Mouse (Mus musculus): ENCODE data around the gene Abce1. TPM values are rescaled to one million over a fixed set of nuclear protein-coding genes. Genes with fewer than 3 reads are reported as not detected.
A peak's percentile ranks its signal among the peaks of the same experiment; 100 is the strongest.

Gene Abce1
- 84.5 and 94.5 TPM in 2 replicates for polyA plus RNA-seq (2015; fragmentation: Nextera tagmentation; extraction: Ambion mirVana)

DNA sequence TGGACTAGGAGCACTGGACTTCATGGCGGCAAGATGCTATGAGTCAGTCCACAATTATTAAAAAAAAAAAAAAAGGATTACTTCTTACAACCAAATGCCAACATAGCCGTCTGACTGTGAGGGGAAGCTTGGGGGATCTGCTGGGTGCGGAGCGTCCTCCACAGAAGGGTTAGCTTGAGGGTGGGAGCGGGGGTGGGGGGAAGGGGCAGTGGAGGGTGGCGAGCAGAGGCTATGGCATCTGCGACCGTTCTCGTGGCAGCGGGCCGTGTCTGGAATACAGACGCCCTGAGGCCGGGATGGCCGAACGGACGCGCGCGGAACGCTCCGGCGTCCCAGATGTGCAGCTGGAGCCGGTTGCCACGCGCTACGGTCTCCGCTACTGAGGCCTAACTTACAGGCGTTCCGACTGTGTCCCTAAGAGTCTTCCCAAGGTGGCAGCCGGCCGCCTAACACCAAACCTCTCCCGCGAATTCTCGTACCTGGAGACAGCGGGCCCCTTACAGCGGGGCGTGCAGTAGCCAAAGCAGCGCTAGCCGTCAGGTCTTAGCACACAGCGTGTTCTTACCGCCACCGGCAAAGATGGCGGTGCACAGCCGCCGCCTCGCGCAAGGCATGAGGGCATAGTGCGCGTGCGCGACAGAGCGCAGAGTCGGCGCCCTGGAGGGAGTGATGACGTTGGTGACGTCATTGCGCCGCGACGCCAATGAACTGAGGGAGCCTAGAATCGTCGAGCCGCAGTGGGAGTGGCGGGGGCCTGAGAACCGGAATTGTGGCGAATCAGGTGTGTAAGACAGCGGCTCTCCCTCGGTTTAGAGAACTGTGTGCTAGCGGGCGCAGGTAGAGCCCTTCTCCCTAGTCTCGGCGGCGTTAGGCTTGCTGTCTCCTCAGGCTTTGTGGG, at the start of gene Abce1, which contains the start of gene Anapc10:
Gene Abce1, minus strand, starts transcription at position 677 of the 898 bp plus-strand sequence.
Gene Anapc10, plus strand, starts transcription at position 757 of the 898 bp plus-strand sequence.
- H3K4me2 ChIP-seq, result peak within 1 kb of the TSS; percentile 84
- WGBS, result under 1% methylated on average over 73 of the region's 73 CpGs
- peak within 1 kb of the TSS; percentile 78 for H3K27ac ChIP-seq
- H3K27me3 ChIP-seq, result no peaks in the 10 kb centered on the region
- H3K9ac ChIP-seq, result peak within 1 kb of the TSS; percentile 81
- peak within 1 kb of the TSS; percentile 90 for H3K4me3 ChIP-seq
- peaks cover 16% of the 10 kb centered on the region for H3K4me1 ChIP-seq
- ATAC-seq, result peak; percentile 99
- H3K9me3 ChIP-seq (replicated peaks), result no peaks in the 10 kb centered on the region
- peaks cover 20% of the 10 kb centered on the region for H3K36me3 ChIP-seq (ENCODE audit: poor library complexity, severe bottlenecking)

DNA sequence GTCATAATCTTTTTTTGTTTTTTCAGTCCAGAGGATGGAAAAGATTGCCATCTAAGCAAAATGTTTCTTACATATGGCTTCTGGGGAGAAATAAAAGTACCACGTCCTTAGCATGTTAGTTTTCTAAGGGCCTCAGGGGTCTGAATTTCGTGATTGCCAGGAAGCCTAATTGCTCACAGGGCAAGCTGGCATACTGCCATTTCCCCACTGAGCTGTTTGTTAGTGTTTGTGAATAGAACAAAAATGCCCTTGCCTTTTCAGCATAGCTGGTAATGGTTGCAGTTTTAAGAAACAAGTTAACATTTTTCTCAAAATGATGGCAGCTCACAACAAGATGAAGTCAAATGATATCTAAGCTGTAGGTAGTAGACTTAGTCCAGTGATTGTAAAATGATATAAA, 38.8 kb upstream of the Abce1 start:
- Histone ChIP-seq H3K36me3 (ENCODE audit: poor library complexity, severe bottlenecking) (no peaks in the 10 kb centered on the region; the same call in 1 of the 2 replicates), H3K4me2 (no peak overlapping the region), H3K27ac (no peak overlapping the region), H3K27me3 (no peaks in the 10 kb centered on the region), H3K9me3 (replicated peaks) (no peaks in the 10 kb centered on the region), H3K9ac (no peak overlapping the region), H3K4me1 (peaks cover 11% of the 10 kb centered on the region), H3K4me3 (no peak overlapping the region)
- WGBS, result 5% methylated on average over 2 of the region's 2 CpGs
- peak; percentile 51; the same call in 1 of the 2 replicates for ATAC-seq

- H3K4me2 ChIP-seq, result no peak overlapping the region
- no peak overlapping the region for H3K9ac ChIP-seq
- H3K27ac ChIP-seq, result no peak overlapping the region
- H3K27me3 ChIP-seq, result no peaks in the 10 kb centered on the region
- H3K4me1 ChIP-seq, result peaks cover 11% of the 10 kb centered on the region
- H3K4me3 ChIP-seq, result no peak overlapping the region
- ATAC-seq, result no peak
- no peaks in the 10 kb centered on the region; the same call in 1 of the 2 replicates for H3K36me3 ChIP-seq (ENCODE audit: poor library complexity, severe bottlenecking)
- no peaks in the 10 kb centered on the region for H3K9me3 ChIP-seq (replicated peaks)
- 57% methylated on average over 4 of the region's 4 CpGs for WGBS
Measured at GRCm38 (mm10) chr8:79748591-79748990, 37.1 kb upstream of the Abce1 start.

GRCm38 (mm10) chr8:79748171-79748570, 36.6 kb upstream of the Abce1 start:
- Histone ChIP-seq H3K27me3 (no peaks in the 10 kb centered on the region), H3K36me3 (ENCODE audit: poor library complexity, severe bottlenecking) (no peaks in the 10 kb centered on the region; the same call in 1 of the 2 replicates), H3K9ac (no peak overlapping the region), H3K27ac (no peak overlapping the region), H3K4me3 (no peak overlapping the region), H3K4me1 (peaks cover 11% of the 10 kb centered on the region), H3K4me2 (no peak overlapping the region), H3K9me3 (replicated peaks) (no peaks in the 10 kb centered on the region)
- no peak for ATAC-seq
- 30% methylated on average over 2 of the region's 2 CpGs for WGBS

DNA sequence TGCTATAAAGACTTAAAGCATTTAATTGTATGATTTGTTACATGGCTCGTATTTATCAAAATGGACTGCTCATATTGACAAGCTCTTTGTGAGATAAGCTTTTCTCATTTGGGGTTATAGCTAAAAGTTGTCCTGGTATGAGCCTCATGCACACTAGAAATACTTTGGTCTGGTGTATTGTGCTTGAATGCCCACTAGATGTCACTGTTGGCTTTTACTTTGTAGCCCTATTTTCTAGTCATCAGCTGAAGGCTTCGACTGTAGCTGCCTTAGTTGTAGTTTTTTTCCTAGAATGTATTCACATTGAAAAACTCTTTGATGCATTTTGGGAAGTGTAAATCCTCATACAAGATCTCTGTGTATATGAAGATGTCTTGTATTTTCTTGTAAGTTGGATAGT, 22.8 kb upstream of the Abce1 start:
- H3K9ac ChIP-seq, result no peak overlapping the region
- no peaks in the 10 kb centered on the region for H3K4me1 ChIP-seq
- WGBS, result 14% methylated on average over 2 of the region's 2 CpGs
- H3K9me3 ChIP-seq (replicated peaks), result no peaks in the 10 kb centered on the region
- peaks cover 16% of the 10 kb centered on the region; the same call in 1 of the 2 replicates for H3K36me3 ChIP-seq (ENCODE audit: poor library complexity, severe bottlenecking)
- H3K27ac ChIP-seq, result no peak overlapping the region
- no peak overlapping the region for H3K4me2 ChIP-seq
- no peaks in the 10 kb centered on the region for H3K27me3 ChIP-seq
- H3K4me3 ChIP-seq, result no peak overlapping the region
- peak; percentile 85 for ATAC-seq

- Histone ChIP-seq H3K4me2 (no peak overlapping the region), H3K9ac (no peak overlapping the region), H3K9me3 (replicated peaks) (no peaks in the 10 kb centered on the region), H3K36me3 (ENCODE audit: poor library complexity, severe bottlenecking) (peaks cover 21% of the 10 kb centered on the region), H3K4me3 (no peak overlapping the region), H3K27me3 (no peaks in the 10 kb centered on the region), H3K27ac (no peak overlapping the region), H3K4me1 (no peaks in the 10 kb centered on the region)
- no peak for ATAC-seq
- 96% methylated on average over 1 of the region's 1 CpGs for WGBS
Measured at GRCm38 (mm10) chr8:79727900-79728299, 16.4 kb upstream of the Abce1 start.

DNA sequence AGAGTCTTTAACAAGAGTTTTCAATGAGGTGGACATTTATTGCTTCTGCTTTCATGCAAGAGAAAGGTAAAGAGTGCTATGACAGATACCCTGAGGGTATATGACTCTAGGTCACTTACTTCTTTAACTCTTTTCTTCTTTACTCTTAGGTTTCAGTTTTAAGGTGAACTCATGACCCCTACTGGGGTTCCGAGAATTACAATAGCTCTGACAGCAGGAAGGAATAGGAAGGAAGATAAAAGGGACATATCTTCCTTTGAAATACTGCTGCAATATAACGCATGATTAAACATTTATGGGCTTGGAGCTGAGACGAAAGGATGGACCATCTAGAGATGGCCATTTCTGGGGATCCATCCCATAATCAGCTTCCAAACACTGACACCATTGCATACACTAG, 13.0 kb upstream of the Abce1 start:
- H3K4me1 ChIP-seq, result no peaks in the 10 kb centered on the region
- no peak overlapping the region for H3K9ac ChIP-seq
- ATAC-seq, result no peak
- no peak overlapping the region for H3K27ac ChIP-seq
- 52% methylated on average over 3 of the region's 3 CpGs for WGBS
- H3K27me3 ChIP-seq, result no peaks in the 10 kb centered on the region
- H3K4me2 ChIP-seq, result no peak overlapping the region
- H3K4me3 ChIP-seq, result no peak overlapping the region
- no peaks in the 10 kb centered on the region for H3K9me3 ChIP-seq (replicated peaks)
- peaks cover 33% of the 10 kb centered on the region for H3K36me3 ChIP-seq (ENCODE audit: poor library complexity, severe bottlenecking)

- H3K4me2 ChIP-seq, result no peak overlapping the region
- H3K9ac ChIP-seq, result no peak overlapping the region
- H3K27me3 ChIP-seq, result no peaks in the 10 kb centered on the region
- H3K9me3 ChIP-seq (replicated peaks), result no peaks in the 10 kb centered on the region
- no peak for ATAC-seq
- peaks cover 32% of the 10 kb centered on the region for H3K36me3 ChIP-seq (ENCODE audit: poor library complexity, severe bottlenecking)
- no peaks in the 10 kb centered on the region for H3K4me1 ChIP-seq
- no peak overlapping the region for H3K27ac ChIP-seq
- H3K4me3 ChIP-seq, result no peak overlapping the region
Measured at GRCm38 (mm10) chr8:79723308-79723707, 11.8 kb upstream of the Abce1 start.

GRCm38 (mm10) chr8:79721537-79721936, 10.0 kb upstream of the Abce1 start:
- H3K9me3 ChIP-seq (replicated peaks), result no peaks in the 10 kb centered on the region
- H3K9ac ChIP-seq, result no peak overlapping the region
- no peaks in the 10 kb centered on the region for H3K27me3 ChIP-seq
- no peaks in the 10 kb centered on the region for H3K4me1 ChIP-seq
- no peak for ATAC-seq
- peaks cover 47% of the 10 kb centered on the region for H3K36me3 ChIP-seq (ENCODE audit: poor library complexity, severe bottlenecking)
- no peak overlapping the region for H3K4me2 ChIP-seq
- no peak overlapping the region for H3K4me3 ChIP-seq
- H3K27ac ChIP-seq, result no peak overlapping the region

- no peak overlapping the region for H3K4me3 ChIP-seq
- H3K4me2 ChIP-seq, result peak overlapping the region; percentile 45
- 63% methylated on average over 5 of the region's 6 CpGs for WGBS
- no peaks in the 10 kb centered on the region for H3K27me3 ChIP-seq
- no peaks in the 10 kb centered on the region for H3K9me3 ChIP-seq (replicated peaks)
- H3K9ac ChIP-seq, result no peak overlapping the region
- no peak for ATAC-seq
- H3K27ac ChIP-seq, result no peak overlapping the region
- peaks cover 25% of the 10 kb centered on the region for H3K36me3 ChIP-seq (ENCODE audit: poor library complexity, severe bottlenecking)
- H3K4me1 ChIP-seq, result peaks cover 16% of the 10 kb centered on the region
Measured at GRCm38 (mm10) chr8:79712676-79713075, 1.1 kb upstream of the Abce1 start.

GRCm38 (mm10) chr8:79706687-79707086, 4.9 kb downstream of the Abce1 start:
- ATAC-seq, result no peak
- H3K9me3 ChIP-seq (replicated peaks), result no peaks in the 10 kb centered on the region
- H3K36me3 ChIP-seq (ENCODE audit: poor library complexity, severe bottlenecking), result peaks cover 45% of the 10 kb centered on the region
- H3K4me3 ChIP-seq, result no peak overlapping the region
- 92% methylated on average over 3 of the region's 3 CpGs for WGBS
- no peaks in the 10 kb centered on the region for H3K27me3 ChIP-seq
- no peak overlapping the region for H3K9ac ChIP-seq
- H3K4me2 ChIP-seq, result no peak overlapping the region
- no peak overlapping the region for H3K27ac ChIP-seq
- H3K4me1 ChIP-seq, result peaks cover 9% of the 10 kb centered on the region

GRCm38 (mm10) chr8:79692531-79692930, 19.0 kb downstream of the Abce1 start:
- Histone ChIP-seq H3K36me3 (ENCODE audit: poor library complexity, severe bottlenecking) (peaks cover 77% of the 10 kb centered on the region), H3K9ac (no peak overlapping the region), H3K4me2 (no peak overlapping the region), H3K4me1 (no peaks in the 10 kb centered on the region), H3K27ac (no peak overlapping the region), H3K27me3 (no peaks in the 10 kb centered on the region), H3K9me3 (replicated peaks) (no peaks in the 10 kb centered on the region), H3K4me3 (no peak overlapping the region)
- ATAC-seq, result no peak
- WGBS, result 74% methylated on average over 2 of the region's 2 CpGs

All from forebrain, embryonic 13.5 days (tissue).